Mouse (Mus musculus) midbrain, embryonic 16.5 days (tissue): ENCODE measurements around the gene Slc1a5. TPM values are rescaled to one million over a fixed set of nuclear protein-coding genes. Genes with fewer than 3 reads are reported as not detected.

ENCODE experiments used
- ATAC-seq: fragments of 200-750 bp; cut with Nextera tagmentation; 2 replicates; pipeline ENCODE4 v1.8.0; 2017; ENCODE audit warnings: moderate TSS enrichment
- H3K27ac ChIP-seq: fragments of 300-500 bp; sonication (generic); 2 replicates; pipeline ENCODE4 v1.5.1; 2014; ENCODE audit warnings: mild to moderate bottlenecking, low read length, mixed read lengths
- H3K27me3 ChIP-seq: fragments of 300-500 bp; sonication (generic); 2 replicates; pipeline ENCODE4 v1.6.1; 2014; ENCODE audit warnings: low read depth, low read length, mixed read lengths; ENCODE audit not compliant: control insufficient read depth, insufficient read depth
- H3K36me3 ChIP-seq: fragments of 300-500 bp; sonication (generic); 2 replicates; pipeline ENCODE4 v1.6.1; 2014; ENCODE audit warnings: mild to moderate bottlenecking, low read length, moderate library complexity, mixed read lengths; ENCODE audit not compliant: control insufficient read depth, insufficient read depth
- H3K4me1 ChIP-seq: fragments of 300-500 bp; sonication (generic); 2 replicates; pipeline ENCODE4 v1.6.1; 2014; ENCODE audit warnings: mild to moderate bottlenecking, low read length, mixed read lengths; ENCODE audit not compliant: control insufficient read depth, insufficient read depth
- H3K4me2 ChIP-seq: fragments of 300-500 bp; sonication (generic); 2 replicates; pipeline ENCODE4 v1.6.1; 2014; ENCODE audit warnings: mild to moderate bottlenecking, low read length, mixed read lengths
- H3K4me3 ChIP-seq: fragments of 300-500 bp; sonication (generic); 2 replicates; pipeline ENCODE4 v1.5.1; 2014; ENCODE audit warnings: low read depth, mild to moderate bottlenecking, low read length, moderate library complexity, mixed read lengths
- H3K9ac ChIP-seq: fragments of 300-500 bp; sonication (generic); 2 replicates; pipeline ENCODE4 v1.6.1; 2014; ENCODE audit warnings: low read depth, low read length, mixed read lengths
- H3K9me3 ChIP-seq: fragments of 300-500 bp; sonication (generic); replicated peaks from 2 replicates; pipeline ENCODE4 v1.6.1; 2014; ENCODE audit warnings: mild to moderate bottlenecking, low read length, mixed read lengths; ENCODE audit not compliant: control insufficient read depth, poor library complexity, severe bottlenecking
- WGBS: fragments of 180-500 bp; shearing (Covaris S2); extraction: QIAGEN DNeasy Blood & Tissue Kit; methylation state at CpG from one replicate; pipeline ENCODE4 v1.1.7; 2014; 5-methylcytosine and 5-hydroxymethylcytosine counted together
- polyA plus RNA-seq: library from polyadenylated mRNA; unstranded; fragments of >200 nt; fragmentation: Nextera tagmentation; extraction: Ambion mirVana; gene quantifications from 2 replicates; pipeline ENCODE4 v1.2.1, GENCODE M21; 2015

The Slc1a5 gene
- polyA plus RNA-seq, 1 experiment from 2014 or later, result 10.7 TPM

DNA sequence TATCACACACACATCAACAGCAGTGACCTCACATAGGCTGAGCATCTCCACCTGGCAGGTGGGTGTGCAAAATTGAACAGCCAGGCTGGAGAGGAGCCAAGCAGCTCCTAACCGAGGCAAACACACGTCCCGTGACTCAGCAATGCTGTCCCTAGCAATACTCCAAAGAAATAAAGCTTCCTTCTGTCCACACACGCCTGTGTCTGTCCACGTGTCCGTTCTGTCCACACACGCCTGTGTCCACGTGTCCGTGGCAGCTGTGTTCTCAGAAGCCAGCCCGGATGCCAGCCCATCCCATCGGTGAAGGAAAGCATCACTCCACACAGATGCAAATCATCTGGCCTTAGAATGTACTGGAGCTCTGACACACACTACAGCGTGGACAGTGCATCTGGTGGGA lies 29.1 kb upstream of the Slc1a5 start:
- no peak overlapping the region for H3K27ac ChIP-seq
- H3K27me3 ChIP-seq, result no peaks in the 10 kb centered on the region
- no peak for ATAC-seq
- no peaks in the 10 kb centered on the region for H3K4me1 ChIP-seq
- WGBS, result 93% methylated on average over 12 of the region's 12 CpGs
- H3K9ac ChIP-seq, result no peak overlapping the region
- H3K4me3 ChIP-seq, result no peak overlapping the region
- peaks cover 25% of the 10 kb centered on the region for H3K36me3 ChIP-seq
- no peaks in the 10 kb centered on the region for H3K9me3 ChIP-seq
- no peak overlapping the region for H3K4me2 ChIP-seq

DNA sequence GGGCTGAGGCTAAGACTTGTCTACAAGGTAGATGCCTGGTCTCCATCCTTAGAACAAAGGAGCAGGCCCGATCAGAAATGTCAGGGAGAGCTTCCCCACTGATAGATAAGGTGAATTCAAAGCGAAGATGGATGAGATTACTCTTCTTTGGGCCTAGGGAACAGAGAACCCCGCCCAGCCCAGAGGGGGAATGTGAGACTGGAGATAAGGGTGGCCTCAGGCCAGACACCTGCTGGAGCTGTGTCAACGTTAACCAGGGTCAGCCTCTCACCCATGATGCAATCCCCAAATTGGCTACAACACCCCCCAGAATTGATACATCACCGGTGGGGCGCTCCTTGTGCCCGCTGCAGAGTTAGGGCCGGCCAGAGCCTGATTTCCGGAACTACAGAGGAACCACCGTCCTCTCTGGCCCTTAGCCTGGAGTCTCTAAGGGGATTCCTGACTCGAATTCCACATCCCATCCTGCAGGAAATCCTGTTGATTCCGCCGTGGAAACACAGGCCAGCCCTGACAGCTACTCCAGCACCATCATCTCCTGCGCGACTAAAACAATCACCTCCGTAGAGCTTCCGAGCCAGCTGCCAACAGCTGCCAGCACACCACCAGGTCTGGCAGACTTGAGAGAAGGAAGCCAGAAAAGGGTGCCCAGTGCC lies 25.6 kb upstream of the Slc1a5 start:
- H3K4me1 ChIP-seq, result no peaks in the 10 kb centered on the region
- no peak overlapping the region for H3K4me2 ChIP-seq
- H3K36me3 ChIP-seq, result no peaks in the 10 kb centered on the region
- ATAC-seq, result no peak
- no peak overlapping the region for H3K27ac ChIP-seq
- no peaks in the 10 kb centered on the region for H3K27me3 ChIP-seq
- H3K9me3 ChIP-seq, result no peaks in the 10 kb centered on the region
- no peak overlapping the region for H3K9ac ChIP-seq
- no peak overlapping the region for H3K4me3 ChIP-seq
- WGBS, result 80% methylated on average over 17 of the region's 17 CpGs

DNA sequence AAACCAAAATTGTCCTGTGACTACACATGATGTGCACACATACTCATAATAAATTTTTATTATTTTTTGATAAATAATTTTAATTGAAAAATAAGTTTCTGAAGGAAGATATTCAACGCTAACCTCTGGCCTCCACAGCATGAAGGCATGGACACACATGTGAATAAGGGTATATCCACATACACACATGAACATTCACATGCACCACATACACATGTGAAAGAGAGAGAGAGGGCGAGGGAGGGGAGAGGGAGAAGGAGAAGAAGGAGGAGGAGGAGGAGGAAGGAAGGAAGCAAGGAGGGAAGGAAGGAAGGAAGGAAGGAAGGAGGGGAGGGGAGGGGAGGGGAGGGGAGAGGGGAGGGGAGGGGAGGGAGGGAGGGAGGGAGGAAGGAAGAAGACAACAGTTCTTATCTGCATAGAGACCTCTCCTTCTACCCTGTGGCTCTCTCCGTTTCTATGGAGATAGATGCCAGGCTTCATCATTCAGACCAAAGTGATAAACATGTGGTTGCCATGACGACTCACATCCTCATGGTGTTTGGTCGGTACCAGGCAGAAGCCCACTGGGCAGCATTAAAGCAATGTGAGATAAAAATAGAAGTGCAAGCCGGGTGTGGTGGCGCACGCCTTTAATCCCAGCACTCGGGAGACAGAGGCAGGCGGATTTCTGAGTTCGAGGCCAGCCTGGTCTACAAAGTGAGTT lies 22.1 kb upstream of the Slc1a5 start:
- Histone ChIP-seq H3K9me3 (no peaks in the 10 kb centered on the region), H3K27me3 (no peaks in the 10 kb centered on the region), H3K27ac (no peak overlapping the region), H3K36me3 (no peaks in the 10 kb centered on the region), H3K4me3 (no peak overlapping the region), H3K4me1 (no peaks in the 10 kb centered on the region; the same call in 1 of the 2 replicates), H3K4me2 (no peak overlapping the region), H3K9ac (no peak overlapping the region)
- peak; percentile 97 for ATAC-seq
- 38% methylated on average over 10 of the region's 11 CpGs for WGBS

DNA sequence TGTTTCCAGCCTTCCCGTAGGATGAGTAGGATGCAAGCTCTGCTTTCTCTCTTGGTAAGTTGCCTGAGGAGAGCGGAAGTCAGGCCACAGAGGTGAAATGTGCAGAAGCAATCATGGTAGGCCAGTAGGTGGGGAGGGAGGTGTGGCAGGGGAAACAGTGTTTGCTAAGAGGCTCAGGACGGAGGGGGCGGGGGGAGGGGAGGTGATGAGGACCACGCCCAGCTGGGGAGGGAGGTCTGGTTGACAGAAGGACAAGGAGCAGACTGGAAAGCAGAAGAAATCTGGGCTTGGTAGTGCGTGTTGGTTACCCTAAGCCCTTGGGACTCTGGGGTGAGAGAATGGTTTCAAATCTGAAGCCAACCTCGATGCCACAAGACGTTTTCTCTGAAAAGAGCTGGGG lies 20.8 kb upstream of the Slc1a5 start:
- Histone ChIP-seq H3K9ac (no peak overlapping the region), H3K27me3 (no peaks in the 10 kb centered on the region), H3K9me3 (no peaks in the 10 kb centered on the region), H3K36me3 (no peaks in the 10 kb centered on the region), H3K27ac (no peak overlapping the region), H3K4me1 (no peaks in the 10 kb centered on the region; the same call in 1 of the 2 replicates), H3K4me3 (no peak overlapping the region), H3K4me2 (no peak overlapping the region)
- ATAC-seq, result no peak
- 28% methylated on average over 8 of the region's 8 CpGs for WGBS

DNA sequence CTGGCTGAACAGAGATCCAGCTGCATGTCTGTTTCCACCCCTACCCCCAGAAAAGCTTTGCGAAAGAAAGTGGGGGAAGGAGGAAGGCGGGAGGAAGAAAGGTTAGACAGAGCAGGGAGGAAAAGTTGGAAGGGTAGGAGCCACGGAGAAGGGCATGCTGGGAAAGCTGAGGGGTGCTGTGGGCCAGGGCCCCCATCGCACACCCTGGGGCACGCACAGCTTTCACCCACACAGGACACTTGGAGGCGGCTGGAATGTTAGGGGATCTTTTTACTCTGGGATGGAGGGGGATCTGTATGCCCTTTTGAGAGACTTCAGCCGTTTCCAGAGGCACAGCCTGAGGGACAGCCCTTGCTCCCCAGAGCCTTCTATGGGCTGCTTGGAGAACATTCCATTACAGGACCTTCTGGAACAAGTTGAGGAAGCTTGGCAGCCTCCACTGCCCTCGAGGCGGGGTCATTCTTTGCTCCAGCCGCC lies 20.1 kb upstream of the Slc1a5 start:
- Histone ChIP-seq H3K36me3 (no peaks in the 10 kb centered on the region), H3K4me1 (no peaks in the 10 kb centered on the region; the same call in 1 of the 2 replicates), H3K4me3 (no peak overlapping the region), H3K9ac (no peak overlapping the region), H3K27ac (no peak overlapping the region), H3K27me3 (no peaks in the 10 kb centered on the region), H3K9me3 (no peaks in the 10 kb centered on the region), H3K4me2 (no peak overlapping the region)
- ATAC-seq, result no peak
- 58% methylated on average over 10 of the region's 10 CpGs for WGBS

DNA sequence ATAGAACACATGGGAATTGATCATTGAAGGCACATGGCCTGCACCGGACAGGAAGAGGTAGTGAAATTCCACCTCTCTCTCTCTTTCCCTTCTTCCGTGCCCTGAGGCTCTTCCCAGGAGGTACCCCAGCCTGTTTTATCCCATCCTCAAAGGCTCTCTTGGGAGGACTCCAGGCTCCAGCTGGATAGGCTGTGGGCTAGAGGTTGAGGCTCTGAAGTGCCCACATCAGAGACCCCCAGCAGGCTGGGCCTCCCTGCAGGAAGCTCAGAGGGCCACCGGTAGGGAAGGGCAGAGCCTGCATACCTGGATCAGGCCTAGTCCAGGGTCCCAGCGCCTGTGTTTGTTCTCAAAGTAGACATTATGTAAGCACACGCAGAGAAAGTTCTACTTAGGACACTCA lies 19.5 kb upstream of the Slc1a5 start:
- no peak for ATAC-seq
- Histone ChIP-seq H3K9me3 (no peaks in the 10 kb centered on the region), H3K4me2 (no peak overlapping the region), H3K27me3 (no peaks in the 10 kb centered on the region), H3K4me1 (no peaks in the 10 kb centered on the region; the same call in 1 of the 2 replicates), H3K4me3 (no peak overlapping the region), H3K36me3 (no peaks in the 10 kb centered on the region), H3K9ac (no peak overlapping the region), H3K27ac (no peak overlapping the region)
- 47% methylated on average over 5 of the region's 5 CpGs for WGBS

DNA sequence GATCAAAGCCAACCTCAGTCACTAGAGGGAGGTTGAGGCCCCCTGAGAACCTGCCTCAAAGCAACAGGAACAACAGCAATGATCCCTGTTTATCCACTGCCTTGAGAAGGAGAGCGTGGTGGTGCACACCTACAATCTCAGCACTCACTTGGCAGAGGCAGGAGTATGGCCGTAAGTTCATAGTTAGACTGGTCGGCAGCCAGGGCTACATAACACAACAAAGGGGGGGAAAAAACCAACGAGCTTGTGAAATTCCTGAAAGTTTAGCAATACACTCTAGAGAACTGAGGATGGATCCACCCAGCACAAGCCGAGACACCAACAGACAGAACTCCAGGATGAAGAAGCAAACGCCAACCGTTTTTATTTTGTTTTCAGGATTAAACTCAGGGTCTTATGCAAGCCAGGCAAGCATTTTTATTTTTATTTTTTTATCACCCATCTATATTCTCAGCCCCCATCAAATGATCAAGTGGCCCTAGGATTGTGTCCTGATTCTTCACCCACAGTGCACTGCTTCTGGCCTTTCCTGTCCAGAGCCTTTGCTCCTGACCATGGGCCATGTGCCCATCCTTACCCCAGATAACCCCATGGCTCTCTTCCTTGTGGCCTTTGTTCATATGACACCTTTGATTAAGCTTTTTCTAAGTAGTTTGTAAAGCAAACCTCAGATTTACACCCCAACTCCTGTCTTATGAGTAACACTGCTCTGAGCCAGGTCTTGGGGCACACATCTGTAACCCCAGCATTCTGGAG lies 17.5 kb upstream of the Slc1a5 start:
- no peaks in the 10 kb centered on the region for H3K36me3 ChIP-seq
- no peaks in the 10 kb centered on the region for H3K9me3 ChIP-seq
- H3K27me3 ChIP-seq, result no peaks in the 10 kb centered on the region
- H3K4me3 ChIP-seq, result no peak overlapping the region
- no peak overlapping the region for H3K27ac ChIP-seq
- no peak overlapping the region for H3K4me2 ChIP-seq
- no peaks in the 10 kb centered on the region; the same call in 1 of the 2 replicates for H3K4me1 ChIP-seq
- no peak for ATAC-seq
- 91% methylated on average over 7 of the region's 7 CpGs for WGBS
- no peak overlapping the region for H3K9ac ChIP-seq

DNA sequence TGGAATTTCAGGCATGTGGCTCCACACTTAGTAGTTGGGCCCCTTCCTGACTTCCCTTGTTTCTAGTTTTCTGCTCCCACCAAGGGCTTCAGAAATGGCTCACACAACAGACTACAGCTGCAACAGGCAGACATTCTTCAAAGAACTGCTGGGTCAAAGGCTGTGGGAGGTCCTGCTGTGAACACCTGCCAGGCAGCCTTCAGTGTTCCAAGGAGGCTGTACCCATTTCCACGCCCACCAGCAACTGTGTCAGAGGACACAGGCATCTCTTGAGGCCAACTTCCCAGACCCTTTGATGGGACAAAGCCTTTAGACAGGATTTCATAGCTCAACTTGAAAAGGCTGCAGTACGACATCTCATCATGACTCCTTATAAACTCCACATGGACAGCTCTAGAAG lies 14.7 kb upstream of the Slc1a5 start:
- H3K4me3 ChIP-seq, result no peak overlapping the region
- no peaks in the 10 kb centered on the region; the same call in 1 of the 2 replicates for H3K4me1 ChIP-seq
- H3K36me3 ChIP-seq, result no peaks in the 10 kb centered on the region
- WGBS, result 22% methylated on average over 2 of the region's 2 CpGs
- H3K27ac ChIP-seq, result no peak overlapping the region
- no peaks in the 10 kb centered on the region for H3K27me3 ChIP-seq
- 0 out of 2 replicates have a peak, but pooled peaks cover 3% of the 10 kb centered on the region for H3K9me3 ChIP-seq
- ATAC-seq, result no peak
- H3K9ac ChIP-seq, result no peak overlapping the region
- H3K4me2 ChIP-seq, result no peak overlapping the region

DNA sequence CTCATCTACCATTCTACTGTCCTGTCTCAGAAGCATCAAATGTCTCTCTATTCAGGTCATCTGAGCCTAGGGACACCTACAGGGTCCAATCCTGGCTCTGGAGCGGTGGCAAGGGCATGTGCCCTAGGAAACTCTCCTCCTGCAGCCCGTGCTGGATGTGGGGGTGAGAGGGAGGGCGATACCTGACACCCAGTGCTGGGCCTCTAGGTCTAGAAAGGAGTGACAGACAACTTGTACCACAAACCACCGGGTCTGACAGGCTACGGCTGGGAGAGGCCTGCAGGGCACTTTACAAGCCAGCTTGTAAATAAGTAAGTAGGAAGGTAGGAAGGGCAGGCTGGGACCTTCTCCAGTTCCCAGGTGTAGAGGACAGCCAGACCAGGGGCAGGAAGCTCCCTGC lies 5.3 kb upstream of the Slc1a5 start:
- ATAC-seq, result no peak
- WGBS, result 59% methylated on average over 5 of the region's 5 CpGs
- no peaks in the 10 kb centered on the region; the same call in 1 of the 2 replicates for H3K9me3 ChIP-seq
- H3K9ac ChIP-seq, result no peak overlapping the region
- H3K36me3 ChIP-seq, result no peaks in the 10 kb centered on the region
- no peak overlapping the region for H3K4me3 ChIP-seq
- peaks cover 4% of the 10 kb centered on the region; the same call in 1 of the 2 replicates for H3K4me1 ChIP-seq
- H3K4me2 ChIP-seq, result no peak overlapping the region
- H3K27ac ChIP-seq, result no peak overlapping the region
- no peaks in the 10 kb centered on the region for H3K27me3 ChIP-seq
